Mouse (Mus musculus): Measurements from ENCODE around the gene Itgb3bp. TPM values are rescaled to one million over a fixed set of nuclear protein-coding genes. Genes with fewer than 3 reads are reported as not detected.

Gene Itgb3bp
- polyA plus RNA-seq, 1 experiment = 7.6 TPM

DNA sequence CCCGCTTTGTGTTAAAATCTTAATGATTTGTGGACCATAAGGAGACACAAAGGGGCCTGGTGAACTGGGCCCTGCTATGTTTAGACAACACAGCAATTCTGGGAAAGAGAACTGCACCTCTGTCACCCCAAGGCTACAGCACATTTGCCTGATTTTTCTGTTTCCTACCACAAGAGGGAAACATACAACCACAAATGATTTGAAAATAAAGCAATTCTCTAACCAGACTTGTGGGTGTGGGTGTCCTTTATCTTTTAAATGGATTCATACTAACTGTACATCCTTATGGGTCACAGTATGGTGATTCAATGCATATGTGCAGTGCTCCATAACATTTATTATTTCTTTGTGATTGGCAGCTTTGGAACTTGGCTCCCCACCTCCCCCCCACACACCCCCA, 17.6 kb upstream of the Itgb3bp start:
- no peak overlapping the region for H3K4me3 ChIP-seq (ENCODE audit: control insufficient read depth, low read depth, low read length)
- TF ChIP-seq CTCF (IDR thresholded peaks at IDR 0.05; ENCODE audit: control insufficient read depth, insufficient read depth, insufficient replicate concordance, low read depth, low read length) = no peak
- no peak for TF ChIP-seq POLR2A (IDR thresholded peaks at IDR 0.05; ENCODE audit: control insufficient read depth, low read depth, low read length)
- H3K4me1 ChIP-seq (ENCODE audit: control insufficient read depth, insufficient read depth, low read length) = no peaks in the 10 kb centered on the region
- no peaks in the 10 kb centered on the region for H3K36me3 ChIP-seq (ENCODE audit: control insufficient read depth, insufficient read depth, low read length)
- no peaks in the 10 kb centered on the region for H3K27me3 ChIP-seq (ENCODE audit: control insufficient read depth, insufficient read depth, low read length)
- no peak overlapping the region for H3K27ac ChIP-seq (ENCODE audit: control insufficient read depth, insufficient read depth, low read depth, low read length)

DNA sequence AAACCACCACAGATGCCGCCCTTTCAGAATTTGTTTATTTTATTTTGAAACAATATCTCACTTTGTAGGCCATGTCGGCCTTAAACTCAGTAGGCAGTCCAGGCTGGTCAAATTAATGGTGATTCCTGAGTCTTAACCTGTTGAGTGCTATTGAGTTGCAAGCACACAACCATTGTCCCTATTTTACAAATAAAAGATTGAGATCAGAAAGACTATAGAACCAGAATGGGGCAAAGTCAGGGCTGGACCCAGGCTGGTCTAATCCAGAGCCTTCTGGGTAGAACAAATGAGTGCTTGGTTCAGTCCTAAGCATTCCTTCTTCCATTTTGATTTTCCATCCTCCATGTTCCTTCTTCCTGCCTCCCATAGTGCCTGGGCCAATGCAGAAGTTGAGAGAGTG, 16.9 kb upstream of the Itgb3bp start:
- H3K4me3 ChIP-seq (ENCODE audit: control insufficient read depth, low read depth, low read length) = no peak overlapping the region
- H3K27ac ChIP-seq (ENCODE audit: control insufficient read depth, insufficient read depth, low read depth, low read length) = no peak overlapping the region
- no peak for TF ChIP-seq CTCF (IDR thresholded peaks at IDR 0.05; ENCODE audit: control insufficient read depth, insufficient read depth, insufficient replicate concordance, low read depth, low read length)
- TF ChIP-seq POLR2A (IDR thresholded peaks at IDR 0.05; ENCODE audit: control insufficient read depth, low read depth, low read length) = no peak

GRCm38 (mm10) chr4:99945011-99945410, 15.4 kb upstream of the Itgb3bp start:
- Histone ChIP-seq H3K27me3 (ENCODE audit: control insufficient read depth, insufficient read depth, low read length) (no peaks in the 10 kb centered on the region), H3K27ac (ENCODE audit: control insufficient read depth, insufficient read depth, low read depth, low read length) (no peak overlapping the region), H3K4me3 (ENCODE audit: control insufficient read depth, low read depth, low read length) (no peak overlapping the region), H3K4me1 (ENCODE audit: control insufficient read depth, insufficient read depth, low read length) (no peaks in the 10 kb centered on the region), H3K36me3 (ENCODE audit: control insufficient read depth, insufficient read depth, low read length) (no peaks in the 10 kb centered on the region)
- TF ChIP-seq CTCF (IDR thresholded peaks at IDR 0.05; ENCODE audit: control insufficient read depth, insufficient read depth, insufficient replicate concordance, low read depth, low read length) = no peak
- no peak for TF ChIP-seq POLR2A (IDR thresholded peaks at IDR 0.05; ENCODE audit: control insufficient read depth, low read depth, low read length)

More for the DNA sequence above, 16.9 kb upstream of the Itgb3bp start:
- Histone ChIP-seq H3K4me1 (ENCODE audit: control insufficient read depth, insufficient read depth, low read length) (no peaks in the 10 kb centered on the region), H3K36me3 (ENCODE audit: control insufficient read depth, insufficient read depth, low read length) (no peaks in the 10 kb centered on the region), H3K27me3 (ENCODE audit: control insufficient read depth, insufficient read depth, low read length) (no peaks in the 10 kb centered on the region)

GRCm38 (mm10) chr4:99944606-99945005, 15.0 kb upstream of the Itgb3bp start:
- TF ChIP-seq POLR2A (IDR thresholded peaks at IDR 0.05; ENCODE audit: control insufficient read depth, low read depth, low read length) (no peak), CTCF (IDR thresholded peaks at IDR 0.05; ENCODE audit: control insufficient read depth, insufficient read depth, insufficient replicate concordance, low read depth, low read length) (no peak)
- Histone ChIP-seq H3K4me1 (ENCODE audit: control insufficient read depth, insufficient read depth, low read length) (no peaks in the 10 kb centered on the region), H3K36me3 (ENCODE audit: control insufficient read depth, insufficient read depth, low read length) (no peaks in the 10 kb centered on the region), H3K27me3 (ENCODE audit: control insufficient read depth, insufficient read depth, low read length) (no peaks in the 10 kb centered on the region), H3K4me3 (ENCODE audit: control insufficient read depth, low read depth, low read length) (no peak overlapping the region), H3K27ac (ENCODE audit: control insufficient read depth, insufficient read depth, low read depth, low read length) (no peak overlapping the region)

DNA sequence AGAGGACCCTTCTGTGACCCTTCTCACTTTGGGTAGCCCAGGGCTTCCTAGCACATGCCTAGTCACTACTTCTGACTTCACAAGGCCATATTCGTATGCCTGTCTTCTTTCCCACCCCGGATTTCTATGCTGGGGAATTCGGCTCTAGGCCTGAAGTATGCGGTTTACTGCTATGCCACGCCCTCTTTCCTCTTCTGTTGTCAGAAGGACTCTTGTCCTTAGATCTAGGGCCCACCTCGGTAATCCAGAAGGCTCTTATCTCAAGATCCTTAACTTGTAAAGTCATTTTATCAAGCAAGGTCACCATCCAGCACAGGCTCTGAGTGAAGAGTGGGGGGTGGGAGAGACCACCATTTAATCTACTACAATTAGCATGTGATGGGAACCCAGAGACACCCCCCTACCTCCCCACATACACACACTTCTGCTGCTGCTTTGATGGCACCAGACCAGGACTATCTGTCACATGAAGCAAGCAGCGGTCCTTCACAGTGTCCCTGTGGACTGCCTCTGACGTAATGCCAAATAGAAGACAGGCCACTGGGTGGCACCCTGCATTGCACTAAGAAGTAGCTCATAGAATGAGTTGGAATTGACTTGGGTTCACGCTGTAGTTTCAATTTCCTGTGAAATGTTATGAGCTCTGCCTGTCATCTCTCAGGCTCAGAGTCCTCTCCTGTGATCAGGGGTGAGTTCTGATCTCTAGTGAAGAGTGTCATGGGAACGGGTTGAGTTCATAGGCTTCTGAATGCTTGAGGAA, 12.2 kb upstream of the Itgb3bp start:
- TF ChIP-seq CTCF (IDR thresholded peaks at IDR 0.05; ENCODE audit: control insufficient read depth, insufficient read depth, insufficient replicate concordance, low read depth, low read length) (no peak), POLR2A (IDR thresholded peaks at IDR 0.05; ENCODE audit: control insufficient read depth, low read depth, low read length) (no peak)
- Histone ChIP-seq H3K27me3 (ENCODE audit: control insufficient read depth, insufficient read depth, low read length) (no peaks in the 10 kb centered on the region), H3K27ac (ENCODE audit: control insufficient read depth, insufficient read depth, low read depth, low read length) (no peak overlapping the region), H3K4me1 (ENCODE audit: control insufficient read depth, insufficient read depth, low read length) (no peaks in the 10 kb centered on the region), H3K4me3 (ENCODE audit: control insufficient read depth, low read depth, low read length) (no peak overlapping the region), H3K36me3 (ENCODE audit: control insufficient read depth, insufficient read depth, low read length) (no peaks in the 10 kb centered on the region)

DNA sequence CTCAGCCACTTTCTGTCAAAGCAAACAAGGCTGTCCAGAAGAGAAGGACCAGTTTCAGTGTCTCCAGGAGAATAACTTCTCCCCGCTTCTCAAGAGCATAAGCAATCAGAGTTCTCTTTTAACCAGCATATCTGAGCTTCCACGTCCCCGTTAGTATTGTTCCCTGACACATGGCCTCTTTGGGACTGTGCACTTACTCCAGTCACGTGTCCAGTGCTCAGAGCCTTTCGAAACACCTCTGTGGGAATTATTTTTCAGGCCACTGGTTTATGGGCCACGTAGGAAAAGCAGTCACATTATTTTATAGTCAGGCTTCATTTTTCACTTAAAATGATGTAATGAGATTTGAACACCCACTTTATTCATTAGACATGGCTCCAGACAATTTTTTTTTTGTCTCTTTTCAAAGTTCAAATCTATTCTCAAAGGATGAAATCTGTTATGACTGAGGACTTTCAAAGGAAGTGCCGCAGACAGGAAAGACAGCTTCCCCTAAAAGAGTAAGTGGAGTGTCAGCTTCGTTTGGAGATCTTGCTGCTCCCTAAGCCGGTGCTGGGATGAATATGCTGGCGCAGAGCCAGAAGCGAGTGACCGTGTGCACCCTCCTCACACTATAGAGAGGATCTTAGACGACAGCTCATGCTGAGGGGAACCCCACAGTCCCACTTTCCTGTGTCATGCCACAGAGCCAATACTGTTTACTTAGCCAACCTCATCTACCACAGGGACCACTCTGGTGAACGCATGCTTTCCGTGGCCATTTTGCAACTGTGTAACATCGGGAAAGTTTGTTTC, 10.3 kb upstream of the Itgb3bp start:
- no peak for TF ChIP-seq POLR2A (IDR thresholded peaks at IDR 0.05; ENCODE audit: control insufficient read depth, low read depth, low read length)
- TF ChIP-seq CTCF (IDR thresholded peaks at IDR 0.05; ENCODE audit: control insufficient read depth, insufficient read depth, insufficient replicate concordance, low read depth, low read length) = no peak
- Histone ChIP-seq H3K4me1 (ENCODE audit: control insufficient read depth, insufficient read depth, low read length) (no peaks in the 10 kb centered on the region), H3K27me3 (ENCODE audit: control insufficient read depth, insufficient read depth, low read length) (no peaks in the 10 kb centered on the region), H3K4me3 (ENCODE audit: control insufficient read depth, low read depth, low read length) (no peak overlapping the region), H3K27ac (ENCODE audit: control insufficient read depth, insufficient read depth, low read depth, low read length) (no peak overlapping the region), H3K36me3 (ENCODE audit: control insufficient read depth, insufficient read depth, low read length) (no peaks in the 10 kb centered on the region)

DNA sequence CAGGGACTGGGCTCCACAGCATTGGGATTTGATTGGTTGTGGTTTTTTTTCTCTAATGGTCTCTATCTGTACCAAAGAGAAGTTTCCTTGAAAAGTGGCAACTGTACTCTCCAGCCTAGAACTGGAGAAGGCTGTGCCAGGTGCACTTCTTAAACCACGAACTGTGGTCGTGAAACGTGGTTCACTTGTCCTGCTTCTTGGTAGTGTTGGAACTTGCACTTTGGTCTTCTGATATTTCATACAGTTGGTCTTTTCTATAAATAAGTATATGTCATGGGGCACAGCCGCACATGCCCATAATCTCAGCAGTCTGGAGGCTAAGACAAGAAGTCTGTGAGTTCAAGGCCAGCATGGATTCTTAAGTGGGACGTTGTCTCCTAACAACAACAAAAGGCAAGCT, 6.7 kb upstream of the Itgb3bp start:
- no peaks in the 10 kb centered on the region for H3K27me3 ChIP-seq (ENCODE audit: control insufficient read depth, insufficient read depth, low read length)
- H3K36me3 ChIP-seq (ENCODE audit: control insufficient read depth, insufficient read depth, low read length) = no peaks in the 10 kb centered on the region
- no peak overlapping the region for H3K4me3 ChIP-seq (ENCODE audit: control insufficient read depth, low read depth, low read length)
- TF ChIP-seq CTCF (IDR thresholded peaks at IDR 0.05; ENCODE audit: control insufficient read depth, insufficient read depth, insufficient replicate concordance, low read depth, low read length) = no peak
- TF ChIP-seq POLR2A (IDR thresholded peaks at IDR 0.05; ENCODE audit: control insufficient read depth, low read depth, low read length) = no peak
- H3K4me1 ChIP-seq (ENCODE audit: control insufficient read depth, insufficient read depth, low read length) = no peaks in the 10 kb centered on the region
- H3K27ac ChIP-seq (ENCODE audit: control insufficient read depth, insufficient read depth, low read depth, low read length) = no peak overlapping the region
